Mouse (Mus musculus) lung, embryonic 15.5 days (tissue): Measurements from ENCODE around the gene Hdac4. TPM values are rescaled to one million over a fixed set of nuclear protein-coding genes. Genes with fewer than 3 reads are reported as not detected.

Experiments
- ATAC-seq: fragments of 200-750 bp; cut with Nextera tagmentation; 2 replicates; pipeline ENCODE4 v1.8.0; 2017; ENCODE audit warnings: moderate number of reproducible peaks, borderline replicate concordance; ENCODE audit not compliant: low FRiP score, low TSS enrichment; ENCODE audit errors: extremely low read depth
- H3K27ac ChIP-seq: fragments of 300-500 bp; sonication (generic); 2 replicates; pipeline ENCODE4 v1.5.1; 2015; ENCODE audit warnings: moderate library complexity, mild to moderate bottlenecking, inconsistent platforms
- H3K27me3 ChIP-seq: fragments of 300-500 bp; sonication (generic); 2 replicates; pipeline ENCODE4 v1.6.1; 2015; ENCODE audit warnings: inconsistent platforms
- H3K36me3 ChIP-seq: fragments of 300-500 bp; sonication (generic); 2 replicates; pipeline ENCODE4 v1.6.1; 2015; ENCODE audit warnings: inconsistent platforms
- H3K4me1 ChIP-seq: fragments of 300-500 bp; sonication (generic); 2 replicates; pipeline ENCODE4 v1.6.1; 2015; ENCODE audit warnings: inconsistent platforms
- H3K4me2 ChIP-seq: fragments of 300-500 bp; sonication (generic); 2 replicates; pipeline ENCODE4 v1.6.1; 2015; ENCODE audit warnings: inconsistent platforms, mild to moderate bottlenecking, moderate library complexity
- H3K4me3 ChIP-seq: fragments of 300-500 bp; sonication (generic); 2 replicates; pipeline ENCODE4 v1.5.1; 2015; ENCODE audit warnings: mild to moderate bottlenecking, inconsistent platforms
- H3K9ac ChIP-seq: fragments of 300-500 bp; sonication (generic); 2 replicates; pipeline ENCODE4 v1.6.1; 2015; ENCODE audit warnings: inconsistent platforms
- H3K9me3 ChIP-seq: fragments of 300-500 bp; sonication (generic); 2 replicates; pipeline ENCODE4 v1.6.1; 2016; ENCODE audit warnings: inconsistent platforms
- whole genome bisulfite sequencing: fragments of 180-500 bp; shearing (Covaris S2); methylation state at CpG from one replicate; pipeline ENCODE4 v1.1.7; 2015; 5-methylcytosine and 5-hydroxymethylcytosine counted together
- polyA plus RNA-seq: library from polyadenylated mRNA; unstranded; fragments of >200 nt; fragmentation: Nextera tagmentation; extraction: Ambion mirVana; gene quantifications from 2 replicates; pipeline ENCODE4 v1.2.1, GENCODE M21; 2015

The Hdac4 gene
- polyA plus RNA-seq, 1 experiment from 2014 or later, result 19.1 TPM

DNA sequence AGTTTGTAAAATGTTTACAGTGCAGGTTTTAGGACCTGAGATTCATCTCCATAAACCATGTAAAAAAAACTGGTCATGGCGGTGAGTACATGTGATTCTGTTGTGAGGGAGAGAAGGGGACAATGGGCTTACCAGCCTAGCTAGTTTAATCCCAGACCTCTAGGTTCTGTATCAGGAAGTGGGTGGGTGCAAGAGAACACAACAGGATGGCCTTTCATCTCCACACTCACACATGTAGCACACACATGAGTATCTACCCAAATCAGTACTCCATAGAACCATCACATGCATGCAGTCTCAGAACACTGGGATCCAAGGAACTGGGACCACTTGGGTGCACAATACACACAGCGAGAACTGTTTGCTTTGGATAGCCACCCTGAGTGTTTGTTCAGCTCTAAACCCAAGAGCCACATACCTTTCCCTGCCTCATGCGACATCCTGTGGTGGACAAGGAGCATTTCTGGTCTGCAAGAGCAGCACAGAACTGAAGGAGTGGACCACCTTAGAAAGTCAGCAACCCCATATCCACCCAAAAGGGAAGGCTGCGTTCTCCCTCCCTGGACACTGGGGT is 143.9 kb downstream of the Hdac4 start:
- H3K9ac ChIP-seq, result no peak overlapping the region
- H3K9me3 ChIP-seq, result no peaks in the 10 kb centered on the region
- H3K4me1 ChIP-seq, result peaks cover 45% of the 10 kb centered on the region
- no peak overlapping the region for H3K4me3 ChIP-seq
- ATAC-seq, result peak; percentile 46
- no peak overlapping the region; the same call in 1 of the 2 replicates for H3K27ac ChIP-seq
- no peaks in the 10 kb centered on the region for H3K27me3 ChIP-seq
- H3K4me2 ChIP-seq, result no peak overlapping the region
- WGBS, result 63% methylated on average over 4 of the region's 4 CpGs
- H3K36me3 ChIP-seq, result no peaks in the 10 kb centered on the region

DNA sequence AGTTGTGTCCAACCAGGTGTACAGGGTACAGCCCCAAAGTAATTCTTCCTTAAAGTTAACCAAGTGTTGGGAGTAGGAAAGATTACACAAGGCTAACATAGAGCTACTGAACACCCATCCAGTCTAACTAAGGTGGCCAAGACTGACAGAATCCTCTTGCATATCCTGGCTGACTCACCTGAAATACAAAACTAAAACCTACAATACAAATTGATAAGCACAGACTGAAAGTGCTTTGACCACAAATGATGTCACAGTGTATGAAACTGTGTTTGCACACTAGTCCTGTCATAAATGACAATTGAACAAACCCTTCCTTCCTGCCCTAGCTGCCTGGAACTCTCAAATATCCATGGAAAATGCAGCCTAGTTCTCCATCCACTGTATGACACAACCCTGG is 144.5 kb downstream of the Hdac4 start:
- H3K4me1 ChIP-seq, result peaks cover 39% of the 10 kb centered on the region

DNA sequence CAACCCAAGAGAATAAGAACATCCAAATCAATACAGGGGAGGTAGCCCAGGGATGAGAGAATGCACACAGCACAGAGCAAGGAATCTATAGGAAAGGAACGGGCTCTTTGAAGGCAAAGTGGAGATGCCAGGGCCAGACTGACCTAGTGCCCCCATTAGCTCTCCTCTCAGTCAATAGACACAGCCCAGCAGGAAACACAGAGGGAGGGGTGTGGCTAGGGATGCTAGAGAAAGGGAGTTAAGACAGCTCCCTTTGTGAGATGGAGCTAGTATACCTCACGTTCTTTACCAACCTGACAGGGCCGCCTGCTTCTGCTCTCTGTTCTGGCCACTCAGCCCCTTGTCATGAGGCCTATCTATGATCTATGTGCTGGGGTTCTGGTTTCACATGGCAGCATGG is 144.9 kb downstream of the Hdac4 start:
- ATAC-seq, result no peak
- Histone ChIP-seq H3K36me3 (no peaks in the 10 kb centered on the region), H3K27ac (no peak overlapping the region), H3K4me3 (no peak overlapping the region), H3K9ac (no peak overlapping the region), H3K4me1 (peaks cover 35% of the 10 kb centered on the region), H3K9me3 (no peaks in the 10 kb centered on the region), H3K27me3 (no peaks in the 10 kb centered on the region), H3K4me2 (no peak overlapping the region)
- WGBS, result 52% methylated on average over 3 of the region's 3 CpGs

More for the DNA sequence above, 144.5 kb downstream of the Hdac4 start:
- Histone ChIP-seq H3K36me3 (no peaks in the 10 kb centered on the region), H3K4me3 (no peak overlapping the region), H3K9ac (no peak overlapping the region), H3K9me3 (no peaks in the 10 kb centered on the region), H3K4me2 (no peak overlapping the region), H3K27ac (no peak overlapping the region), H3K27me3 (no peaks in the 10 kb centered on the region)
- ATAC-seq, result no peak

DNA sequence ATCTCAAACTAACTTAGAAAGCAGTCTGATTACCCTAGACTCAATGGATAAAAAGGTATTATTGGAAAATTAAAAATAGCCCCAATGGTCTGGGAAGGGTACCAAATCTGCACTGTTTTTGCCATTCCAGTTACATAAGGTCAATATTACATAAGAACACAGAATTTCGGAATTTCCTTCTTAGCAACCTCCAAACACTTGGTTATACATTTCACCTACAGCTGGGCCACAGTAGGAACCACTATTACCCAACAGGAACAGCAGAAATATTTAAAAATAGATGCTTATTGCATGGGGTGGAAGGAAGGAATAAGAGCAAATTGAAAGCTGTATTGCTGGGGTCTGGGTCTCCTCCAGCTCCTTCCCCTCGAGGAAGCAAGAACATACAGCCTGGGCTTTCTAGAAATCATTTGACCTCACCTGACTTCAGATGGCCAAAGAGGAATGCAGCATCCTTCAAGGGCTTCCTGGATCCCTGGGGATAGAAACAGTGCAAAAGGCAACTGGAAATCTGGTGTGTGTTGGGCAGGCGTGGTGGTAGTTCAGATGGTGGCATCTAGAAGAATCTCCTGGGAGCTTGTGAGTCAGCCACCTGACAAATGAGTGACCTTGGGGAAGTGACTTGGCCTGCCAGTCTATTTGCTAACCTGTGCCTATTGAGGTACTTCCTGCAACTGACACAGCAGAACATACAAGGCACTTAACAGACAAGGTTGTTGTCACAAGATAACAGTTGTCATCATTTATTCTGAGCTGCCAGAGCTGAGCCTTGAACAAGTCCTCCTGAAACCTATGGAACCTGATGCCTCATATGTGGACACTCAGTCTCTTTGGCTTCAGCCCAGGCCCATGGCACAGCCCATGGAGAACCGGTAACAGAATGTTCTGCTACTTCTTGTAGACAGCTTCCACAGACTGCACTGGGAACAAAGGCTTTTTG is 146.8 kb downstream of the Hdac4 start:
- no peak for ATAC-seq
- peaks cover 18% of the 10 kb centered on the region for H3K4me1 ChIP-seq
- 78% methylated on average over 4 of the region's 4 CpGs for WGBS
- no peak overlapping the region for H3K9ac ChIP-seq
- no peaks in the 10 kb centered on the region for H3K27me3 ChIP-seq
- no peak overlapping the region for H3K4me2 ChIP-seq
- no peak overlapping the region for H3K27ac ChIP-seq
- H3K4me3 ChIP-seq, result no peak overlapping the region
- no peaks in the 10 kb centered on the region for H3K9me3 ChIP-seq
- no peaks in the 10 kb centered on the region for H3K36me3 ChIP-seq

DNA sequence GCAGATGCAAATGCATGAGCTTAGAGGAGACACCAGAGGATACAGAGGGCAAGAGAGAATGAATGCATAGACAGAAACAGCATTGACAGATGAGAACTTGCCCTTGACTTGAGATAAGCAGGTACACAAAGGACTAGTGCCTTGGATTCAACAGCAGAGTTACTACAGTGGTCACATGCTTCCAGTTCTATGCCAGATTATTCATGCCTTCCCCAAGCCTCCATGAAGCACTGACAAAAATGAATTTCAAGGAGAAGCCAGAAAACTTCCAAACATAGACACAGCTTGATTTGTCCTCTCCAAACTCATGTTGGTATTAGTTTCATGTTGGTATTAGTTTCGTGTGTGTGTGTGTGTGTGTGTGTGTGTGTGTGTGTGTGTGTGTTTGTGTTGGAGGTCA is 149.8 kb downstream of the Hdac4 start:
- no peak for ATAC-seq
- Histone ChIP-seq H3K9ac (no peak overlapping the region), H3K27ac (no peak overlapping the region), H3K4me2 (no peak overlapping the region), H3K9me3 (no peaks in the 10 kb centered on the region), H3K36me3 (no peaks in the 10 kb centered on the region), H3K4me3 (no peak overlapping the region), H3K27me3 (no peaks in the 10 kb centered on the region), H3K4me1 (peaks cover 9% of the 10 kb centered on the region; the same call in 1 of the 2 replicates)
- WGBS, result 67% methylated on average over 1 of the region's 1 CpGs

DNA sequence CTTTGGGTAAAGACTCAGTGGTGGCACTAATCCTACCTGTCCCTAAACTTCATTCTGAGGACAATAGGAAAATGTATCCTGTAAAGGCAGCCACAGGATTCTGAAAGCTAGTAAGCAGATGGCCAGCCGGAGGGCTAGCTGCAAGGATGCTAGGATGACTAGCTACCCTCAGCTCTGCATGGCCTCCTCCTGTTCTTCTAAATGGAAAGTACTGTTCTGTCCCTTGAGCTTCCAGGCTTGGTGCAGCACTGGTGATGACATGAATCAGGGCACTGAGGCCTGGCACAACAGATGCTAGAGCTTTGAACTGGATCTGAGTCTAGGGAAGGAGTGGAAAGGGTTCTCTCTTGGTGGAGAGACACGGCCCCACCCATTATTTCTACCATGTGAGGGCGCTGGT is 150.6 kb downstream of the Hdac4 start:
- Histone ChIP-seq H3K4me1 (peaks cover 6% of the 10 kb centered on the region; the same call in 1 of the 2 replicates), H3K4me2 (no peak overlapping the region), H3K36me3 (no peaks in the 10 kb centered on the region), H3K27me3 (no peaks in the 10 kb centered on the region), H3K9me3 (no peaks in the 10 kb centered on the region), H3K4me3 (no peak overlapping the region), H3K9ac (no peak overlapping the region), H3K27ac (no peak overlapping the region)
- ATAC-seq, result no peak
- WGBS, result 85% methylated on average over 3 of the region's 3 CpGs

DNA sequence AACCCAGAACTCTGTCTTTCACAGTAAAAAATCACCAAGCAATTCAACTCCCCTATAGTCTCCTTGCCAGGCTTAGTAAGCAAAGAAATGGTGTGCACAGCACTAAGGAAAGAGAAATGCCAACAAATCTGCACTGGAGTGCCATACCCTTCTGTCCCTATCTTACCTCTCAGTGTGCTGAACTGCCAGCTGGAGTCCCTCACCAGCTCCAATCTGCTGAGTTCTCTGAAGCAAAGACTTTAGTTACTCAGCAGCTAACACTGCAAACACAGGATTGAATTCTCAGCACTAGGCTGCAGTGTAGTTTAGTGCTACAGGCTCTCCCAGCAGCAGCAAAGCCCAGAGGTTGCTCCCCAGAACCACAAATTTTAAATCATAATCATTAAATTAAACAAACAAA is 151.5 kb downstream of the Hdac4 start:
- Histone ChIP-seq H3K4me1 (peaks cover 6% of the 10 kb centered on the region; the same call in 1 of the 2 replicates), H3K9ac (no peak overlapping the region), H3K4me3 (no peak overlapping the region), H3K9me3 (no peaks in the 10 kb centered on the region), H3K27me3 (no peaks in the 10 kb centered on the region), H3K27ac (no peak overlapping the region), H3K4me2 (no peak overlapping the region), H3K36me3 (no peaks in the 10 kb centered on the region)
- no peak for ATAC-seq

DNA sequence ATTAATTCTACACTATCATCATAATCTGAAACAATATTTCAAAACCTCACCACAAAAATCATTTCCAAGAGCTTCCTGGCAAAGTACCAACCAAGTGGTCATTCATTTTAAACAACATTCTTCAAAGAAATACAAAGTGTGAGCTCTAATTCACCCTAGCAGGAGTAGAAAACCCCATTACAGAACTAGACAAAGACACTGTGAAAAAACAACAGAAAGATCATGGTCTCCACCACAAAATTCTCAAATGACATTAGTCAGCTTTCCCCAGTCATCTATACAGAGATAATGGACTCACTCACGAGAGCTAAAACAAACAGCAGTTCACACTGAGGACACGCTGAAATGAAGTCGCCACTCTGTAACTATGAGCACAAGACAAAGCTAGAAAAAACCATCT is 153.4 kb downstream of the Hdac4 start:
- Histone ChIP-seq H3K9ac (no peak overlapping the region), H3K27me3 (no peaks in the 10 kb centered on the region), H3K4me3 (no peak overlapping the region), H3K9me3 (no peaks in the 10 kb centered on the region), H3K27ac (no peak overlapping the region), H3K4me2 (no peak overlapping the region), H3K36me3 (no peaks in the 10 kb centered on the region), H3K4me1 (peaks cover 6% of the 10 kb centered on the region; the same call in 1 of the 2 replicates)
- 21% methylated on average over 3 of the region's 3 CpGs for WGBS
- no peak for ATAC-seq

DNA sequence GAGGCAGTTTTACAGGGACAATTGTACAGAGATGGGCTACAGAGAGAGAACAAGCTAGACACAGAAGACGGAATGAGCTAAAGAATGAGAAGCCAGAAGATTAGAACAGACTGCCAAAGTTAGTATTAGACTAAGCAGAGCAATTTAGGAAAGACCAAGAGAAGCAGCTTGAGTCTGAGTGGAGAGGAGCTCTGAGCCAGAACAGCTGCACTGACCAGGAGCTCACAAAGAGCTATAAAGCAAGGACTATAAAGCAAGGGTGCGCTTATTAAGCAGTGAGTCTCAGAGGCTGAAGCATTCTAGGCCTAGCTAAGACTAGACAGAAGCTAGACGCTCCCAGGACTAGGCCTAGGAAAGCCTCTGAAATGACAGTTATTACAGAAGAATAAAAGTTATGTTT is 154.2 kb downstream of the Hdac4 start:
- Histone ChIP-seq H3K9ac (no peak overlapping the region), H3K36me3 (no peaks in the 10 kb centered on the region), H3K27ac (no peak overlapping the region), H3K4me2 (no peak overlapping the region), H3K4me3 (no peak overlapping the region), H3K9me3 (no peaks in the 10 kb centered on the region), H3K27me3 (no peaks in the 10 kb centered on the region), H3K4me1 (peaks cover 6% of the 10 kb centered on the region; the same call in 1 of the 2 replicates)
- ATAC-seq, result no peak
- 72% methylated on average over 3 of the region's 3 CpGs for WGBS

DNA sequence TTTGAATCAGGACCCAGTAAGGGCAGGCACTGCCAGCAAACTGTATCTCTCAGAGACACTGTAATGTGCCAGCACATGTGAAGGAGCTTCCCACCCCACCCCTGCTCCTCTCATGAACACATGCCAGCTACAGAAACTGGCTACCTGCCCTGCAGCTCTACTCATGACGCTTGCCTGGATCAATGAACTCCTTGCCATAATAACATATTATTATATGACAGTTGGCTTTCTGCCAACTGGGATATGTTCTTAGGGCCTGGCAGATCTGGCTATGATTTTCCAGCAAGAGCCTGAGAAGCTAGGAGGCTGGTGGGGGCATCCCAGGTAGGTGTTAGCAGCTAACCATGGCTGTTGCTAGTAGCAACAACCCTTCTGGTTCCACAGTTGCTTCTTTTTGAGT is 156.8 kb downstream of the Hdac4 start:
- no peak overlapping the region for H3K4me3 ChIP-seq
- peaks cover 6% of the 10 kb centered on the region; the same call in 1 of the 2 replicates for H3K4me1 ChIP-seq
- no peaks in the 10 kb centered on the region for H3K36me3 ChIP-seq
- H3K27ac ChIP-seq, result no peak overlapping the region
- WGBS, result 24% methylated on average over 1 of the region's 1 CpGs
- H3K27me3 ChIP-seq, result no peaks in the 10 kb centered on the region
- H3K9me3 ChIP-seq, result no peaks in the 10 kb centered on the region
- no peak overlapping the region for H3K9ac ChIP-seq
- no peak for ATAC-seq
- H3K4me2 ChIP-seq, result no peak overlapping the region

DNA sequence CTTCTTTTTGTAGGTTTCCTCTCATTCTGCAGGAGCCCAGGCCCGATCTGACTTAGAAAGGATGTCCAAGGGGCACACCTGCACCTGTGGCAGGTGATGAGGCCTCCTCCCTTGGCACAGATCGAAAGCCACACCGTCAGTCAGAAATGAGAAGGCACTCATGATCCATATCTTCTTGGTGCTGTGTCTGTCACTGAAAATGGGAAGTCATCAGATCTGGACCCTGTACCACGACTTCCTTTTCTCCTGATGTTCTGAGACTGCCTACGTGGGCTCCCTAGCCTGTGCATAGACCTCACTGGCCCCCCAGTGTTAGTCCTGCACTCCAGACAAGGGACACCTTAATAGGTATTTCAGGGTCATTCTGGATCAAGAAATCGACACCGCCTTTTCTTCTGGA is 158.5 kb downstream of the Hdac4 start:
- Histone ChIP-seq H3K4me1 (peaks cover under 1% of the 10 kb centered on the region; the same call in 1 of the 2 replicates), H3K4me3 (no peak overlapping the region), H3K27me3 (no peaks in the 10 kb centered on the region), H3K4me2 (no peak overlapping the region), H3K9ac (no peak overlapping the region), H3K27ac (no peak overlapping the region), H3K36me3 (no peaks in the 10 kb centered on the region), H3K9me3 (no peaks in the 10 kb centered on the region)
- WGBS, result 88% methylated on average over 7 of the region's 7 CpGs
- no peak for ATAC-seq

DNA sequence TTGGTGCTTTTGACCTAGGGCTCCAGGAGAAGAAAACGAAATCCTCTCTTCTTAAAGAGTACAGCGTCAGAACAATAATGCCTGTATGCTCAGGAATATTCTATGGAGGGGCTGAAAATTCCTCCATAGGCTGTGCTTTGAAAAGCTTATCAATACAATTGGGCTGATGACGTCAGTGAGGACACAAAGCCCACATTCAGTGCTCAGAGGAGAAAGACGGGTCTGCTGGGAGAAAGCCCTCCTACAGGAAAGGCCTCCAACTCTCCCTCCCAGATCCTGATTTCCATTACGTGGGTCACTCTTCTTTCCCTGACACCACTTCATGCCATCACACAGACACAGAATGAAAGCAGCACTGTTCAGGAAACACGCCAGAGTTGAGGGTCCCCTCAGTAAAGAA is 159.7 kb downstream of the Hdac4 start:
- Histone ChIP-seq H3K27me3 (no peaks in the 10 kb centered on the region), H3K9ac (no peak overlapping the region), H3K4me1 (no peaks in the 10 kb centered on the region), H3K36me3 (no peaks in the 10 kb centered on the region), H3K27ac (no peak overlapping the region), H3K4me3 (no peak overlapping the region), H3K4me2 (no peak overlapping the region), H3K9me3 (no peaks in the 10 kb centered on the region)
- ATAC-seq, result no peak
- WGBS, result 51% methylated on average over 6 of the region's 6 CpGs
